Mouse (Mus musculus): ENCODE results near the gene Ly6g6e.

- TF ChIP-seq POLR2A (IDR thresholded peaks at IDR 0.05; ENCODE audit: extremely low read depth, insufficient read depth, low read length) (no peak), CTCF (IDR thresholded peaks at IDR 0.05; ENCODE audit: low read depth, low read length) (no peak)
Observed at GRCm38 (mm10) chr17:35063466-35063865, 13.2 kb upstream of the Ly6g6e start.

Measured in liver, adult 2 months (tissue).